Mouse (Mus musculus): ENCODE data around the gene Prph. TPM values are rescaled to one million over a fixed set of nuclear protein-coding genes. Genes with fewer than 3 reads are reported as not detected.
"Not testable (repeated sequence)": the region's sequence is repeated elsewhere in the genome, so short reads cannot be mapped to it uniquely, and the experiment has no call there.

Prph gene
- total RNA-seq, 2 experiments from 2014 or later, result 3.0 to 4.7 TPM

GRCm38 (mm10) chr15:99074600-99075333 lies 19.8 kb downstream of the Prph start:
- DNase-seq (ENCODE audit: low spot score in 2 of 2), result peak; percentile 91 to 97

GRCm38 (mm10) chr15:99076011-99076410 lies 21.0 kb downstream of the Prph start:
- DNase-seq (ENCODE audit: low spot score in 2 of 2), result not testable (repeated sequence)

GRCm38 (mm10) chr15:99078181-99078910 lies 23.4 kb downstream of the Prph start:
- DNase-seq (ENCODE audit: low spot score in 2 of 2), result no peak

DNA sequence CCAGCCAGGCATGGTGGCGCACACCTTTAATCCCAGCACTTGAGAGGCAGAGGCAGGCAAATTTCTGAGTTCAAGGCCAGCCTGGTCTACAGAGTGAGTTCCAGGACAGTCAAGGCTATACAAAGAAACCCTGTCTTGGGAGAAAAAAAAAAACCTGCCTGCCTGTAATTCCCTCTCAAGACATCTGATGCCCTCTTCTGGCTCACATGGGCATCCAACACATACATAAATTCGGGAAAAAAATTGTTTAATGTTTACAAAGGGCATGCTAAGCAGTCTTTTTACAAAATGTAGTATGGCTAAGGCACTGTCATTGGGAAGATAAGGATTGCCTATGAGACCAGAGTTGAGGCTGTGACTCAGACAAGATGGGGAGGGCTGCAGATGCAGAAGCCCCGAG lies 24.8 kb downstream of the Prph start:
- no peak for DNase-seq (ENCODE audit: low spot score in 2 of 2)

DNA sequence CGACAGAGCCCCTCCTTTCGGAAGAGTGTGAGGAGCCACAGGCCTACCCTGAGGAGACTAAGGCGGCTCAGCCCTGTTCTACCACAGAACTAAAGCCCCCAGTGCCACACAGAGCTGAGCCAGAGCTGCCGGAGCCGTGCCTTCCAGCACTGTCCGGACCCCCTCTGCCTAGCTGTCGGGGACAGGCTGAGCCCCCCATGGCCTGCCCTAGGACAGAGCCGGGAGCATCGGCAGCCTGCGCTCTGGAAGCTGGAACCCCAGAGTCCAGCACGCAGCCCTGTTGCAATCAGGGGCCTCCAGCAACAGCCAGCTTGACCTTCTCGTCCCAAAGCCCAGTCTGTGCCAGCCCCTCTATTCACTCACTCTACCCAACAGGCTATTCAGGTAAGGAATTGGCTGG lies 27.3 kb downstream of the Prph start:
- no peak for DNase-seq (ENCODE audit: low spot score in 2 of 2)

DNA sequence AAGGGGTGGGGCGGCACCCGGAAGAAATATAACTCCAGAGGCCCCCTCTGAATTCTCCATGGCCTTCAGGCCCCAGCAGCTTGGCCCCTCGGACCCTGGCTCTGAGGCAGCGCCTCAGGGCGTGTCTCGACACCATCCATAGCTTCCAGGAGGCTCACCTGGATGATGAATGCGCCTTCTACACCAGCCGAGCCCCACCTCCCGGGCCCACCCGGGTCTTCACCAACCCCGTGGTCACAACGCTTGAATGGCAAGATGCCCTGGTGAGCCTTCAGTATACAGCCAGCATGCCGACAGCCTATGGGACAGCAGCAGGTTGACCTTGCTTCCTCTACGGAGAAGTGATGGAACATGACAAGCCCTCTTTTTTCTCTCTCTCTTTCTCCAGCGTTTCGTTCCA lies 27.9 kb downstream of the Prph start:
- DNase-seq (ENCODE audit: low spot score in 2 of 2), result no peak

- peak in 1 of 2 experiments; percentile 42 for DNase-seq (ENCODE audit: low spot score in 2 of 2)
These were observed 28.3 kb downstream of the Prph start for GRCm38 (mm10) chr15:99083258-99083657.

GRCm38 (mm10) chr15:99083867-99084557 lies 29.0 kb downstream of the Prph start:
- no peak for DNase-seq (ENCODE audit: low spot score in 2 of 2)

DNA sequence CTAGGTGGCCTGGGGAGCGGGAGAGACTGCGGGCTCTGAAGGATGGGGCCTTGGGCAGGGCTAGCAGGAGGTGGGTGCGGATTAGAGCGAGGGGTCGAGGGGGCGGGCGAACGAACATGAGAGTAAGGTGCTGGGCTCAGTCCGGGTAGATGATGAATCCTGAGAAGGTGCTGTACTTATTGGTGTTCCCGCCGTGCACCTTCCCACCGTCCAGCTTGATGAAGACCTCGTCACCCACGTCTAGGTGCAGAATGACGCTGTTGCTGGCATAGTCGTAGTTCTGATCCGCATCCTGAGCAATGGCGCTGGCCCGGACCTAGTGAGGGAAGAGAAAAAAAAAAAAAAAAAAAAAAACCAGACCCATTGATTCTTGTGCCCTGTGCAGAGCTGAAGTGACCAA lies 29.6 kb downstream of the Prph start:
- no peak for DNase-seq (ENCODE audit: low spot score in 2 of 2)

DNA sequence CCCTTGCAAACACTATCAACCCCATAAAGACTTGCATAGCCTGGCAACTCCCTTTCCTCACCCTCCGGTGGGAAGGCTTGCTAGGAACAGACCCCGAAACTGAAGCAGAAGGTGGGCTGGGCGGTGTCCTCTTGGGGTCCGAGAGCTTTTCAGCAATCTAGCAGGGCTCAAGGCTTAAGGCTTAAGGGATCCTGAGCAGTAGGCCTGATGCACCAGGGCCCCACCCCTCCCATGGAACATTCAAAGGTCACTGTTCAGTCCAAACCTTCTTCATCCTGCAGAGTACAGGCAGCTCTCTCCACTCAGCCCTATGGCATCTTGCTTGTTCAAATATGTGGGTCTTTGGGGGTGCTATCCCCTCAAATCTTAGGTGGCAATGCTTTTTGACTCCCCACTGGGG lies 31.0 kb downstream of the Prph start:
- DNase-seq (ENCODE audit: low spot score in 2 of 2), result no peak

DNA sequence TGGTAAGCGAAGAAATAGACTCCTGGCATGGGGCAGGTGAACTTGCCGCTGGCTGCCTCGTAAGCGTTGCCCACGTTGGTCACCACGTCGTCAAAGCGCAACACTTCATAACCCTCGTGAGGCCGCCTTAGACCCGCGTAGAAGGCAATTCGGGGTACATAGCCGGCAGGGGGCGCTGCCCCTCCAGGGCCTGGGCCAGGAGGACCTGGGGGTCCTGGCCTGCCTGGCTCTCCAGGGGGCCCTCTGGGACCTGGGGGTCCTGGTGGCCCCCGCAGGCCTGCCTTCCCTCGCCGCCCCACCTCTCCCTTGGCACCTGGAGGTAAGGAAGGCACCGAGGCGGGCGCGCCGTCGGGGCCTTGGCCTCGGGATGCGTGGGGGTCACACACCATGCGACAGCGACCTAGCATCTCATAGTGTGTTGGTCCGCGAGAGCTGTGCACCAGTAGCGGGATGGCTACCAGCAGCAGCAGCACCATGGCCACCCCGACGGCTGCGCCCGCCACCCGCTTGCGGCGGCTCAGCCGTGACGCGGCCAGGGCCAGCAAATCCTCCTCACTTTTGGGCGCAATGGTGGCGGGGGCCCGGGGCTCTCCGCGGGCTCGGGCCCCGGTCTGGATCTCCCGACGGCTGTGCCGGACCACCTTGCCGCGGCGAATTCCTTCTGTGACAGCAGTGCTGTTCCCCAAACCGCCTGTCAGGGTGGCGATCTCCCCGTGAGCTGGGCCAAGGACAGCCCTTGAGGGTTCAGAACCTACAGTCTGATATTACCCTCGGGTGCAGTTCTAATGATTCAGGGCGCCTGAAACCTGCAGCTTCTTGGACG lies 32.5 kb downstream of the Prph start, which contains the start of gene C1ql4:
C1ql4 (minus strand) TSS at position 565 of the 823 bp plus-strand sequence.
- no peak for DNase-seq (ENCODE audit: low spot score in 2 of 2)

DNA sequence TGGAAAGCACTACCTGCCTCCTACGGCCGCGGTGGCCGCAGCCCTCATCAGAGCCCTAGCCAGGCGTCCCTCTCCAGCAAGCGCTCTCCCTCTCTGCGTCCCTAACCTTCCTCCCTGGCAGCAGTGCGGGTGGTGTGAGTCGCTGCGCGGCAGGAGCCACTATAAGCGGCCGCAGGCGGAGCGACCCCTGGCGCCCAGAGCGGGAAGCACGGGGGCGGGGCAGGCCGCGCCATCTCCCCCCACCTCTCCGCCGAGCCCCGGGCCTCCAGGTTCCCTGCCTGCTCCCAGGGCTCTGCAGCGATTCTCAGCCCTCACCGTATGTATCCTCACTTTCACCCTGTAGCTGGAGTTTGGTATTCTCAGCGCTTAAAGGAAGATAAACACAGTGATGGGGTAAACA lies 33.3 kb downstream of the Prph start:
- DNase-seq (ENCODE audit: low spot score in 2 of 2), result peak; percentile 80 to 84

DNA sequence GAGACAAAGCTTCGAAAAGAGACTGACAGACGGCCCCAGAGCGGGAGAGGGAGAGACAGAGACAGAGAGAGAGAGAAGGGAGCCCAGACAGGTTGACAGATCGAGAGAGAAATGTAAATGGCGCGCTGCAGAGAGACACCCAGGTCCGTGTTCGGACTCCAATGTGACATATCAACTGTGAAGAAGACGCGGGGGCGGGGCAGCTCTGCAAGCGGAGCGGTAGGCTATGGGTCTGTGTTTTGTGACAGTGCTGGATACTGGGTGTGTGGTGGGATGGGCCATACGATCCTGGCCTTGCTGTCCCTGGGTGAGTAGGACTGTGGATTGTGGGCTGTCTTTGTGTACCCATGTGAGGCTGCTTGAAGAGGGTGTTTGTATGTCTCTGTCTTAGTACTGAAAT lies 34.1 kb downstream of the Prph start:
- DNase-seq (ENCODE audit: low spot score in 2 of 2), result no peak

DNA sequence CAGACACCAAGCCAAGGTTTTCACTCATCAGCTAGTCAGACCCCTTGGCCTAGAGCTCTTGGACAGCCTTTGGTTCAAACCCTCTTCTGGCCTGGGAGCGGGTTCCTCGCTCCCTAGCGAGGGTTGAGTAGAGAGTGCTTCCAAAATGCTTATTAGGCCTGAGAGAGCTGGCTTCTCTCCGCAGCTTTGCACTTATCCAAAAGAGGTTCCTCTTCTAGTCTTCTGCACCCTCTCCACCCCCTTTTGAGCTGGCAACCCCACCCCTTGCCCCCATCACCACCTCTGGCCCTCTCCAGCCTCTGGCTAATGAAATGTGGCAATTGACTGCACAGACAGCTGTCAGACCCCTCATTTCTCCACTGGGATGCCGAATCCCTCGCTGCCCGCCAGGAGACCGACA lies 37.9 kb downstream of the Prph start, which contains the start of gene Dnajc22:
Dnajc22 (plus strand) TSS at position 301 of the 400 bp plus-strand sequence.
- DNase-seq (ENCODE audit: low spot score in 2 of 2), result no peak

DNA sequence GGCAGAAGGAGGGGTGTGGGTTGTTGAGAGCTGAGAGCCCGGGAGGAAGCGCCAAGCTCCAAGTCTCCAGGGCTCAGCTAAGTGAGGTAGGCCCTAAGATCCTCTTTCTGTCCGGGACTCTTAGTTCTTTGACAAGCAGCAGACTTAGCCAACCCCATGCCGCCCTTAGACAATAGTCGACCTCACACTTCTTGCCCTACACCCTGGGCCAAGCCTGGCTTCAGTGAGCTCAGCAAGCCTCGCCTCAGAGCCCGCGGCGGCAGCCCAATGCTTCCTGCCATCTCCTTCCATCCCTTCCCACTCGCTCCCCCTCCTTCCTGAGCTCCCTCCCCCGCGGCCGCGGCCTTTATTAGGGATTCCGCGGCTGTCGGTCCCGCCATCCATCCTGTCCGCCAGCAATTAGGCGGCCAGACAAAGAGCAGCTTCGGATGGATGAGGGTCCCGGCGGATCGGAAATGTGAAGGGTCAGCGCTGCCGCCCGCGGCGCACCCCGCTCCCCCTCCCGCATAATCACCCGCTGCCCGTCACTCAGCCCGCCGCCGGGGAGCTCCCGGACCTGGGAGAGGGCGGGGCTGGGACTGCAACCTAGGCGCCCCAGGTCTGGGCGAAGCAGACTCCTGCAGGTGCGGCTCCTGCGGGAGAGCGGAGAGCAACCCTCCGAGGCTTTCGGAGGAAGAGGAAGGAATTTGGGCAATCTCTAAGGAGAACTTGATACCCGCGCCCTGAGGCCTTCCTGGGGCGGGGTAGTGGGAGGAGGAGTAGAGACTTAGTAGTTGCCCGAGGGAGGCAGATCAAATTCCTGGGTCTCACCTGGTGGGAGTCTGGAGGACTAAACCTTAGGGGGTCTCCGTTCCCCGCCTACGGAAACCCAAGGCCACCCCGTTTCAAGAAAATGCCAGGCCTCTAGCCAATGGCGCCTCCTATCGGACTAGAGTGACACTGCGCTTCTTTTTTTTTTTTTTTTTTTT lies 38.6 kb downstream of the Prph start:
- DNase-seq (ENCODE audit: low spot score in 2 of 2), result peak in 1 of 2 experiments; percentile 36

DNA sequence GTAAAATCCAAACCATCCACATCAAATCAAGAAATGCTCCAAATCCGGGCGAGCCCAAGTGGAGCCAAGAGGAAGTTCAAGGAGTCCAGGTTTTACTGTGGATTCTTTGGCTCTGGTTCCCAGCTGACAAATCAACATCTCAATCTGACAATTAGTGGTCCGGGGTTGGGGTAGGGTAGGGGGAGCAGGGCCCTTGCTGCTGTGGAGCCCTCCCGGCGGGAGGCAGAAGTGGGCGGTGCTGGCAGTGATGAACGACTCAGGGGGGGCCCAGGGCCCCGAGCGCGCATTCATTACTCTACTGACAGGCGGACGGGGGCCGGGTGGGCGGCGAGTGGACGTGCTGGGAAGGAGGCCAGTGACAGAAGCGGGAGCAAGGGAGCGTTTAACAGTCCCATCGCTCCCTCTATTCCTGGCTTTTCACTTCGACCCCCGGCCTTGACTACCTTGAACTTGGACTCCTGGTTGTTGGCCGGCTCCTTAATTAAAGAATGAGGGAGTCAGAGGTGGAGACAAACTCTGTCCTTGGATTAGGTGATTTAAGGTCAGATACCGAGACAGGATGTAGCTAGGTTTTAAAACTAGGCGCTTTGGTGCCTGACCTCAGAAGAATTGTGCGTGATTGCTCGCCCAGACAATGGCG lies 39.8 kb downstream of the Prph start:
- no peak for DNase-seq (ENCODE audit: low spot score in 2 of 2)

DNA sequence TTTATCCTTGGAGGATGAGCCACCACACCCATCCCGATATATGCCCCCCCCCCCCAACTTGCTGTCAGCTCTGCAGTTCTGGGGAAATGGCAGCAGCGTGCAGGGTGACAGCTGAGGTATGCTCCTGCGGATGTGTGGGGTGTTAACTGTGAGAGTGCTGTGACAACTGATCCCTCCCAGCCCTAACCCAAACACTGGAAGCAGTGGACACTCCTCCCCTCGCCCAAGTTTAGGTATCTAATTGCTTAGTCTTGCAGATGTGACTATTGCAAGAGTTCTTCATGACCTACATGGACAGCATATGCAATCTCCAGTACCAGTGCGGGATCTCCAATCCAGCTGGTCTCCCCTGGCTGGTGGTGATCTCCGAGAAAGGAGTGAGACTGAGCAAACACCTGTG lies 40.4 kb downstream of the Prph start:
- DNase-seq (ENCODE audit: low spot score in 2 of 2), result no peak

DNA sequence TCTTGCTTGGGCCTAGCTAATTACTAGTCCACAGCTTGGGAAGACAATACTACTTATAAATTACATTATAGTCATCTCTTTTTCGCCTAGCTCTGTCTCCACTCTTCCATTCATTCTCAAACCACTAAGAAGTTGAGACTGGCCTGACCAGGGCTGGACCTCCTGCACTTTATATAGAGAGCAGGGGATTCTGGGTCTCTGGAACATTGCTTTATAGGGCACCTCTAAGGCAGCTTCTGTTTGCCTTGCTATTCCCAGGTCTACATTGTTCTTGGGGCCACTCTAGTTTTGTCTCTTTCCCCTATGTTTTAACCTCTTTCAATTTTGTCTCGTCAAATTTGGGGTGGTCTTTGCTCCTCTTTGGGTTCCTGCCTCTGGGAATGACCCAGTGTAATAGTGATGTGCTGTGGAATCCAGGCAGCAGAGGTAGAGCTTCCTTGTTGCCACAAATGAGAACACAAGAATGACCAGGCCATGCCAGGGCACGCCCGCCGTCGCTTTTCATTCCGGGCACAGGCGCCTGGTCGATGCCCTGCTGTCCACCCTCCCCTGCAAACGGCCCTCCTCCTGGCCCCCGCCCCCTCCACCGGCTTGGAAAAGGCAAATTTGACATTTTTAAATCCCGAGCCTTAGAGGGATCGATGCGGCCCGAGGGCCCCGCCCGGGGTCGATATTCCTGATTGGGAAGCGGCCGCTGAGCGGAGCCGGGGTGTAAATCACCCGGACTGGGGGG lies 41.3 kb downstream of the Prph start:
- no peak for DNase-seq (ENCODE audit: low spot score in 2 of 2)

Measured in gastrocnemius, postnatal 4 days (tissue).